Mouse (Mus musculus): ENCODE measurements around the gene Mfn2. TPM values are rescaled to one million over a fixed set of nuclear protein-coding genes. Genes with fewer than 3 reads are reported as not detected.

The Mfn2 gene
- polyA plus RNA-seq, 1 experiment from 2014 or later, result 37.5 TPM

DNA sequence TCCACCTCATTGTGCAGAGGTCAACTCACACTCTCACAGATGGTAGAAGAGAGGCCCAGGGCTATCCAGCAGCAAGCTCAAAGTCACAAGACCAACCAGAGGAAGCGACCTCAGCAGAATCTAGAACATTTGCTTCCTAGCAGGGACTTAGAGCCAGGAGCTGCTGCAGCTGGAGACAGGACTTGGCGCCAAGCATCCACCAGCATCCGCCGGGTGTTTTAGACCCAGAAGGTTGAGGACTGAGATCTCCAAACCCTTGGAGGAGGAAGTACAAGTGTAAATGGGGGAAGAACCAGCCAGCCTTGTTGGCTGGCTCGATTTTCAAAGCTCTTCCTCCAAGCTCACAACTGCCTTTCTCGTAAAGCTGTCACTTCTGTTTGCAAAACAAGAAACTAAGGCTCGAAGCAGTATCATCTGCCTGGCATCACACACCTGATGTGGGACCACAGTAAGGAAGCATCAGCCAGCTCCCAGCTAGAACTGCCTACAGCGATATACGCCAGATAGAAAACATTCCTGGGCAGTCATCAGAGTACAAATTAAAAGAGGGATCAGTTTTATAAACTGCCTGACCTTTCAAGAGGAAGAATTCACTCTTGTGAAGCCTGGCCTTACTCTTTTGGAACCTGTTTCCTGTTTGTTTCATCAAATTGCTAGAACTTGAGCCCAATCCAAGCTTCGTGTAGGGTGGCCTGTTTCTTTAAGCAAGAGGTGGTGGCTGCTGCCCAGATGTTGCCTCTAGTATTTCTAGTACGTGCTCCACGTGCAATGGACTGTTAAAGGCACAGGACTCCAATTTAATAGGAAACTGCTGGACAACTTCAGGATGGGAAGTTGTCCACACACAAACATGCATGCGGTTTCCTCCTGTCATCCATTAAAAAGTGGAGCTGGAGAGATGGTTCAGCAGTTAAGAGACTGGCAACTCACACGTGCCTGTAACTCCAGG, 33.9 kb upstream of the Mfn2 start:
- H3K27me3 ChIP-seq (replicated peaks; ENCODE audit: control insufficient read depth, insufficient read depth, low read length), result no peaks in the 10 kb centered on the region
- peak; percentile 87 for DNase-seq (ENCODE audit: low spot score)
- peaks cover 6% of the 10 kb centered on the region; the same call in 1 of the 2 replicates for H3K36me3 ChIP-seq (ENCODE audit: control insufficient read depth, insufficient read depth, low read length)
- peak overlapping the region; percentile 3; the same call in 1 of the 2 replicates for H3K4me2 ChIP-seq (ENCODE audit: low read depth, low read length)
- peak overlapping the region; percentile 91 for H3K27ac ChIP-seq (replicated peaks; ENCODE audit: low read depth, low read length)
- no peak overlapping the region for H3K9ac ChIP-seq (ENCODE audit: low read depth, low read length)
- H3K4me3 ChIP-seq (ENCODE audit: low read depth, low read length), result no peak overlapping the region
- peaks cover 73% of the 10 kb centered on the region for H3K4me1 ChIP-seq (ENCODE audit: control insufficient read depth, insufficient read depth, low read length)
- no peak for ATAC-seq (ENCODE audit: low read depth)
- H3K9me3 ChIP-seq (ENCODE audit: control insufficient read depth, low read length), result no peaks in the 10 kb centered on the region
- WGBS, result 35% methylated on average over 14 of the region's 14 CpGs

DNA sequence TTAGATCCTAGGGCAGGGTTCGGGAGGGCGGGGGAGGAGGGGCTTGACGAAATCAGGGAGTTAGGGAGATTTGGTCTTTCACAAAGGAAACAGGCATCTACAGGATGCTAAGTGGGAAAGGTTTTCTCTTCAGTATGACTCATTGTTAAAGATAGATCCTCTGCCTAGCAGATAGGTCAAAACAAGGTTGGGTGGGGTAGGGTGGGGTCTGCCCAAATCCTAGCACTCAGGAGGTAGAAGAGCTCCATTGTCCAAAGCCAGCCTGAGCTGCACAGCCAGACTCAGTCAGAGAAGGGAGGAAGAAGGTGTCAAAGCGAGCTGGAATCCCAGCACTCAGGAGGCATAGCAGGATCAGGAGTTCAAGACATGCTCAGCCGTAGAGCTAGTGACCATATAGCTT, 33.0 kb upstream of the Mfn2 start:
- Histone ChIP-seq H3K27ac (replicated peaks; ENCODE audit: low read depth, low read length) (peak overlapping the region; percentile 91; the same call in 1 of the 2 replicates), H3K4me2 (ENCODE audit: low read depth, low read length) (0 out of 2 replicates have a peak overlapping the region, but pooled peaks have one; percentile 75)

DNA sequence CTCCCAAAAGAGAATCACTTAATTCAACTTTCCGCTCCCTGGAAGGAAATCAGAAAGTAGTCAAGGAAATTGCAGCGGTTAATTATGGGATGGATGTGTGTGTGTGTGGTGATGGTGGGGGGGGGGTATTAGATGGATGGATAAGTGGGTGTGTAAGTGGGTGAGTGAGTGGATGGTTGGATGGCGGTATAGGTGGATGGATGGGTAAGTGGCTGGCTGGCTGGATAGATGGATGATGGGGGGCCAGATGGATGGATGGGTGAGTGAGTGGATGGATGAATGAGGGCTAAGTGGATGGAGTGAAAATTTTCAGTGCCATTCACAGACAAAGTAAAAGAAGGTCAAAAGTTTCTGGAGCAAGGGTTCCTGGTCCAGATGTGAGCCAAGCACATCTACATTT, 32.5 kb upstream of the Mfn2 start:
- Histone ChIP-seq H3K27ac (replicated peaks; ENCODE audit: low read depth, low read length) (peak overlapping the region; percentile 83; the same call in 1 of the 2 replicates), H3K4me1 (ENCODE audit: control insufficient read depth, insufficient read depth, low read length) (peaks cover 61% of the 10 kb centered on the region)
- 41% methylated on average over 3 of the region's 3 CpGs for WGBS

More for the DNA sequence above, 33.0 kb upstream of the Mfn2 start:
- 53% methylated on average over 5 of the region's 5 CpGs for WGBS
- Histone ChIP-seq H3K9me3 (ENCODE audit: control insufficient read depth, low read length) (no peaks in the 10 kb centered on the region), H3K27me3 (replicated peaks; ENCODE audit: control insufficient read depth, insufficient read depth, low read length) (no peaks in the 10 kb centered on the region), H3K4me3 (ENCODE audit: low read depth, low read length) (no peak overlapping the region), H3K4me1 (ENCODE audit: control insufficient read depth, insufficient read depth, low read length) (peaks cover 66% of the 10 kb centered on the region), H3K9ac (ENCODE audit: low read depth, low read length) (no peak overlapping the region), H3K36me3 (ENCODE audit: control insufficient read depth, insufficient read depth, low read length) (no peaks in the 10 kb centered on the region)
- ATAC-seq (ENCODE audit: low read depth), result no peak
- no peak for DNase-seq (ENCODE audit: low spot score)

DNA sequence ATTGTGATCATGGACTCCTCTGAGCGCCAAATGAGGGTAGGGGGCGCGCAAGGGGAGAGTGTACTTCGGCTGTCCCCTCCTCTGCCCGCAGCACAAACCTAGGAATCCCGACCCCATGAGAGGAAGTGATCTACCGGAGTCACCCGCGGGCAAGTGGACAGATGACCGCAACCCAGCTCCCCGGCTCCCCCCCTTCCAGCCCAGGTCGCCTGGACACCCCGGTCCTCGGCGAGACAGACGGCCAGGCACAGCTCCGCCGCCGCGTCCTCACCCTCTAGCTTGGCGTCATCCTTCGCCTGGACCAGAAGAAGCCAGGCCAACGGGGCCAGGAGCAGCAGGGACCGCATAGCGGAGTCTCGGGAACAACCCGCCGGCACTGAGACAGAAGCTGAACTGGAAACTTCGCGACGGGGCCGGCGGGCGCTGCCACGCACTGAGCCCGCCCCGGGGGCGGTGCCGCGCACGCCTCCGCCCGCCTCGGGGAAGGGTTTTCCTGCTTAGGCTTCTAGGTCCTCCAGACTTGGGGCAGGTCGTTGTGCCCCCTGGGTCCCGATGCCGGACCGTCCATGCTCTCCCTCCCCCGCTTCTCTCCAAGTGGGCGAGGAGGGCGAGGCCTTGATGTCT, 31.9 kb upstream of the Mfn2 start, which contains the start of gene Plod1:
TSS of gene Plod1 (minus strand) at position 437 of the 624 bp plus-strand sequence.
- Histone ChIP-seq H3K4me1 (ENCODE audit: control insufficient read depth, insufficient read depth, low read length) (peaks cover 56% of the 10 kb centered on the region), H3K4me3 (ENCODE audit: low read depth, low read length) (peak within 1 kb of the TSS; percentile 82), H3K27me3 (replicated peaks; ENCODE audit: control insufficient read depth, insufficient read depth, low read length) (no peaks in the 10 kb centered on the region), H3K4me2 (ENCODE audit: low read depth, low read length) (peak within 1 kb of the TSS; percentile 75), H3K9me3 (ENCODE audit: control insufficient read depth, low read length) (no peaks in the 10 kb centered on the region), H3K27ac (replicated peaks; ENCODE audit: low read depth, low read length) (peak within 1 kb of the TSS; percentile 91), H3K9ac (ENCODE audit: low read depth, low read length) (peak within 1 kb of the TSS; percentile 86), H3K36me3 (ENCODE audit: control insufficient read depth, insufficient read depth, low read length) (peaks cover 4% of the 10 kb centered on the region)
- ATAC-seq (ENCODE audit: low read depth) (peak; percentile 70), DNase-seq (ENCODE audit: low spot score) (peak; percentile 88)
- 0% methylated on average over 24 of the region's 51 CpGs for WGBS

More for the DNA sequence above, 32.5 kb upstream of the Mfn2 start:
- DNase-seq (ENCODE audit: low spot score), result no peak
- H3K9ac ChIP-seq (ENCODE audit: low read depth, low read length), result peak overlapping the region; percentile 86
- H3K9me3 ChIP-seq (ENCODE audit: control insufficient read depth, low read length), result no peaks in the 10 kb centered on the region
- peak overlapping the region; percentile 82 for H3K4me3 ChIP-seq (ENCODE audit: low read depth, low read length)
- H3K27me3 ChIP-seq (replicated peaks; ENCODE audit: control insufficient read depth, insufficient read depth, low read length), result no peaks in the 10 kb centered on the region
- no peaks in the 10 kb centered on the region for H3K36me3 ChIP-seq (ENCODE audit: control insufficient read depth, insufficient read depth, low read length)
- ATAC-seq (ENCODE audit: low read depth), result no peak
- peak overlapping the region; percentile 75 for H3K4me2 ChIP-seq (ENCODE audit: low read depth, low read length)

DNA sequence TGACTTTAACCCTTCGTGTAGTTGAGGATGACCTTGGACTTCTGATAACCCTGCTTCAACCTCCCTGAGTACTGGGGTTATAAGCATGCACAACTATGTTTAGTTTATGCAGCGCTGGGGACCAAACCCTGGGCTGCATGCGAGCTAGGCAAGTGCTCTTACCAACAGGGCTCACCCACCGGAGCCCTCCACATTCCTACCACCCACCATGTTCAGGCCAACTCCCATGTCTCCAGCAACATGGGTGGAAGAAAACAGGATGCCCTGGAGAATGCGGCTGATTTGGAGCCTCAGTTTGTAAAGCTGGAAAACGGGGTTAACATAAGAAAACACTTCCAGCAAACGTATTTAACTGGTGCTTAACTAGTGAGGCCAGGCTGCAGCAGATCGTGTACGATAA, 31.4 kb upstream of the Mfn2 start:
- 23% methylated on average over 9 of the region's 9 CpGs for WGBS
- Histone ChIP-seq H3K9me3 (ENCODE audit: control insufficient read depth, low read length) (no peaks in the 10 kb centered on the region), H3K27ac (replicated peaks; ENCODE audit: low read depth, low read length) (peak overlapping the region; percentile 83; the same call in 1 of the 2 replicates), H3K9ac (ENCODE audit: low read depth, low read length) (peak overlapping the region; percentile 86), H3K4me2 (ENCODE audit: low read depth, low read length) (peak overlapping the region; percentile 75), H3K4me1 (ENCODE audit: control insufficient read depth, insufficient read depth, low read length) (peaks cover 56% of the 10 kb centered on the region), H3K4me3 (ENCODE audit: low read depth, low read length) (peak overlapping the region; percentile 82), H3K36me3 (ENCODE audit: control insufficient read depth, insufficient read depth, low read length) (peaks cover 8% of the 10 kb centered on the region), H3K27me3 (replicated peaks; ENCODE audit: control insufficient read depth, insufficient read depth, low read length) (no peaks in the 10 kb centered on the region)
- DNase-seq (ENCODE audit: low spot score) (peak; percentile 26), ATAC-seq (ENCODE audit: low read depth) (no peak)

DNA sequence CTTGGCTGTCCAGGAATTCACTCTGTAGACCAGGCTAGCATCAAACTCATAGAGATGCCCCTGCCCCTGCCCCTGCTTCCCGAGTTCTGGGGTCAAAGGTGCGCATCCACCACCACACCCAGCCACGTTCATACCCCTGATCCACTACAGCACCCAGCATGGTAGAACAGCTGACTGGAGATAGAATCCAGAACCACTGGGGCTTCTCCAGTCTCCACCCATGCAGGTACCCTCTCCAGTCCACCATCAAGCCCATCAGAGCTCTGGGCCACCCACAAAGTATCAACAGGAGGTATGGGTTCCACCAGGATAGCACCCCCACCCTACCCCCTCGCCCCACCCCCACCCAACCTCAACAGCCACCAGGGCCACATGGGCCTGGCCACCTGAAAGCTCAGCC, 30.1 kb upstream of the Mfn2 start:
- 66% methylated on average over 4 of the region's 4 CpGs for WGBS
- Histone ChIP-seq H3K4me2 (ENCODE audit: low read depth, low read length) (no peak overlapping the region), H3K27me3 (replicated peaks; ENCODE audit: control insufficient read depth, insufficient read depth, low read length) (no peaks in the 10 kb centered on the region), H3K9ac (ENCODE audit: low read depth, low read length) (no peak overlapping the region), H3K4me3 (ENCODE audit: low read depth, low read length) (no peak overlapping the region), H3K27ac (replicated peaks; ENCODE audit: low read depth, low read length) (0 out of 2 replicates have a peak overlapping the region, but pooled peaks have one; percentile 6), H3K9me3 (ENCODE audit: control insufficient read depth, low read length) (no peaks in the 10 kb centered on the region), H3K36me3 (ENCODE audit: control insufficient read depth, insufficient read depth, low read length) (peaks cover 21% of the 10 kb centered on the region), H3K4me1 (ENCODE audit: control insufficient read depth, insufficient read depth, low read length) (peaks cover 48% of the 10 kb centered on the region)
- ATAC-seq (ENCODE audit: low read depth) (no peak), DNase-seq (ENCODE audit: low spot score) (no peak)

DNA sequence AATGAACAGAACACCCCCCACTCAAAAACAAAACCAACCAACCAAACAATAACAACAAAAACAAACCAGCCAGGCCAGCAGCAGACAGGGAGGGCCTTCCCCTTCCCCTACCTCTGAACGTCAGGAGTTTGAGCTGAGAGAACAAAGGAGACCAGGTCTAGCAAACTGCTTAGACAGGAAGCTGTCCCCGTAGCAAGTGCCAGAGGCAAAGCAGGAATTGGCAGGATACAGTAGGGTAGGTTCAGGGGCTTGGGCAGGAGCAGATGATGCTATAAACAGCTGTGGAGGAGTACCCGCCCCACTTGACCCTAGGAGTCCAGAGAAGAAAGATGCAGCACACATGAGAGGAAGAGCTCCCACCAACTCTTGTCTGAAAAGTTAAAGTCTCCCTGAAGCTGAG, 29.6 kb upstream of the Mfn2 start:
- WGBS, result 37% methylated on average over 3 of the region's 3 CpGs
- H3K4me2 ChIP-seq (ENCODE audit: low read depth, low read length), result no peak overlapping the region
- peaks cover 25% of the 10 kb centered on the region for H3K36me3 ChIP-seq (ENCODE audit: control insufficient read depth, insufficient read depth, low read length)
- H3K4me1 ChIP-seq (ENCODE audit: control insufficient read depth, insufficient read depth, low read length), result peaks cover 43% of the 10 kb centered on the region; the same call in 1 of the 2 replicates
- no peak for DNase-seq (ENCODE audit: low spot score)
- H3K4me3 ChIP-seq (ENCODE audit: low read depth, low read length), result no peak overlapping the region
- no peak for ATAC-seq (ENCODE audit: low read depth)
- H3K27ac ChIP-seq (replicated peaks; ENCODE audit: low read depth, low read length), result 0 out of 2 replicates have a peak overlapping the region, but pooled peaks have one; percentile 6
- no peaks in the 10 kb centered on the region for H3K9me3 ChIP-seq (ENCODE audit: control insufficient read depth, low read length)
- H3K9ac ChIP-seq (ENCODE audit: low read depth, low read length), result no peak overlapping the region
- no peaks in the 10 kb centered on the region for H3K27me3 ChIP-seq (replicated peaks; ENCODE audit: control insufficient read depth, insufficient read depth, low read length)

DNA sequence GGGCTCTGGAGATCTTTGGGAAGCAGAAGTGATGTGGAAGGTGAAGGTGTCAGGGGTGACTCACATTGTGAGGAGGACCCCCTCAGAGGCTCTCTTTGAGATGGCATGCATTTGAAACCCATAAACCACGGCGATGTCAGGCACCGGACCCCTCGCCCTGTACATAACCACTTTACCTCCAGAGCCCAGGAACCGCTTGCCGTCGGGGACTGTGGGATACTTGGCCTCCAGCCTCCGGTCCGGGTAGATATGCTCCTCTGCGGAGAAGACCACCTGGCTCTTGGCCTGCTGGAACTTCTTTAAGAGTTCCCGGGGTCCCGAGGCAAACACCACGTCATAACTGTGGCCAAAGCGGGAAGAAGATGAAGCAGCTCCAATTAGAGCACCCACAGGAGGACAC, 26.4 kb upstream of the Mfn2 start:
- Histone ChIP-seq H3K9me3 (ENCODE audit: control insufficient read depth, low read length) (no peaks in the 10 kb centered on the region), H3K4me1 (ENCODE audit: control insufficient read depth, insufficient read depth, low read length) (peaks cover 20% of the 10 kb centered on the region; the same call in 1 of the 2 replicates), H3K9ac (ENCODE audit: low read depth, low read length) (no peak overlapping the region), H3K27me3 (replicated peaks; ENCODE audit: control insufficient read depth, insufficient read depth, low read length) (no peaks in the 10 kb centered on the region), H3K36me3 (ENCODE audit: control insufficient read depth, insufficient read depth, low read length) (peaks cover 56% of the 10 kb centered on the region), H3K27ac (replicated peaks; ENCODE audit: low read depth, low read length) (no peak overlapping the region), H3K4me3 (ENCODE audit: low read depth, low read length) (no peak overlapping the region), H3K4me2 (ENCODE audit: low read depth, low read length) (no peak overlapping the region)
- WGBS, result 93% methylated on average over 14 of the region's 14 CpGs
- ATAC-seq (ENCODE audit: low read depth) (no peak), DNase-seq (ENCODE audit: low spot score) (no peak)

All from embryonic facial prominence, embryonic 14.5 days (tissue).